Mouse (Mus musculus) cerebellum, adult 9-11 months (tissue): ENCODE data around the gene Bcl6b.
A peak's percentile ranks its signal among the peaks of the same experiment; 100 is the strongest.

ENCODE experiments used
- DNase-seq: peaks from one replicate; pipeline ENCODE4 v3.0.0; 2022

Gene Bcl6b

DNA sequence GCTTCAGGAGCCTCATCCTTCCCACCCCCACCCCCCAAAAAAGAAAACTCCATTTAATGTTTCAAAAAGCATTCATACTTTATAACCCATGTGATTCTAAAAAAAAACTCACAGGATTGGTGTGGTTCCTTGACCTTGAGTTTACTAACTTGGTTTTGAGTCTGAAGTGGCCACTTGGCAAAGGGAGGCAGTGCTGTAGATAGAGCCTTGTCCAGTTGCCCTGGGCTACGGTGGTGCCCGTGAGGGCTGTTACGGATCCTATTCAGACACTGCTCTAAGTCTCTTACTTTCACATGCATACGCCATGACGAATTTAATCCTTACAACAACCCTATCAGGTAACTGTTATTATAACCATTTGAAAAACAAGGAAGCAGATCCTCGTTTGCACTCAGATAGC is 17.6 kb downstream of the Bcl6b start:
- no peak for DNase-seq

DNA sequence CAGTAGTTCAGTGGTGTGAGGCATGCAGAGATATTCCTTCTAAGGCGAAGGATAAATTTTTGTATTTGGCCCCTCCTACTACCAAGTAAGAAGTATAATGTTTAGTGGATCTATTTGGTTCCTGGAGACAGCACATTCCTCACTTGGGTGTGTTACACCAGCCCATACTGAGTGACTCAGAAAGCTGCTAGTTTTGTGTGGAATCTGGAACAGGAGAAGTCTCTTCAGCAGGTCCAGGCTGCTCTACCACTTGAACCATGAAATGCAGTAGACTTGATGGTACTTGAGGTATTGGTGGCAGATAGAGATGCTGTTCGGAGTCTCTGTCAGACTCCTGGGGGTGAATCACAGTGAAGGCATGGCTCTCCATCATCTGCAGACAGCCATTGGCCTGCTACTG is 18.9 kb downstream of the Bcl6b start:
- no peak for DNase-seq

DNA sequence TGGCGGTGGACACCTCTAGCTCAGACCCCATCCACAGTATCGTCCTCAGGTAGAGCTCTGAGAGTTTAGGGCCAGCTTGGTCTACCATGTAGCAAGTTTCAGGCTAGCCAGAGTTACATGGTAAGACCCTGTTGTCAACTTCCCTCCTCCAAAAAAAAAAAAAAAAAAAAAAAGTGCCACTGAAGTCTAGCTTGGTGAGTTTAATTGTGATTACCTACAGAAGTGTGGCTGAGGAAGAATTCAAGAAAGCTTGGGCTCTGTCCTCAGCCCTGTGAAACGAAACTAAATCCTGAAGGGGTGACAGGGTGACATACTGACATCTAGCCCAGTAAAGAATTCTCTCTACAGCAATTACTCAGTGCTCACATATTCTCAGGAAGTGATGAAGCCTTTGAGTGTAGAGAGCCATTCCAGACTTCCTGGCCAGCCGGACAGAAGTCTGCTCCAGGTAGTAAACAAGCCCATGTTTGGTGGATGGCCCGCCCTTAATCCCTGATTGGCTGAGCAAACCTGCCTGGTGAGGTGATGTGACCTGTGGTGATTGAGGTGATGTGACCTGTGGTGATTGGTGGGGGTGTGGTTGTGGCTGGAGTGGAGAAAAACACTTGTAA is 20.7 kb downstream of the Bcl6b start:
- no peak for DNase-seq

DNA sequence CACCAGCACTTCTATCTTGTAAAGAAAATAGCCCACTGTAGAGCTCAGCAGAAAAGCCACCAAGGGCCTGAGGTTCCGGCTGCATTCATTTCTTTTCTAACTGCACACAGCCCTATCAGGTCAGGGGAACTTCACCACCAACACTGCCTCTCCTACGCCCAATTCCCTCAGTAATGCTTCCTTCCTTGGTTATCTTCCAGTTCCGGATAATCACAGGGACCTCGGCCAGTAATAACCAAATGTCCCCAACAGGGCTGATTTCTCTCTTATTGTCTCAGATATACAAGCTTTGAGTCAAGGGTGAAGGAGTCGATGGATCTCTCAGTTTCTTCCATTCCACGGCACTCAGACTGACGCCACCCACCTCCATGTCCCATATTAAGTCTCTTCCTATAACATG is 22.3 kb downstream of the Bcl6b start:
- no peak for DNase-seq

DNA sequence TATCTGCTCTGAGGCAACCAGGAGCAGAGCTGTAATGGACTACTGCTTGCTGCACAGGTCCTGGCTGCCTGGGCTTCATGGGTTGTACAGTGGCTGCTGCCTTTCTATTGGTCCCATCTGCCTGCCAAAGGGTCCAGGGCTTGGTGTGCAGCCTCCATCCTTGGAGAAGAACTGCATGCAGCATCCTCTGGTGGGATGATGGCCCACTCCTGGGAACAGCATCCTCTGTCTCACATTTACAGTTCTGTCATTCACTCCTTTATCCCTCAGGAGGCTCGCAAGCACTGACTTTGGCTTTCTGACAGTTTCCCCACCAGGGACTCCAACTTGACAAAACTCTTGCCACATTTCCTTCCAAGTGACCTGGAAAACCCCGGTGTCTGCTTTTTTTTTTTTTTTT is 22.8 kb downstream of the Bcl6b start:
- no peak for DNase-seq

DNA sequence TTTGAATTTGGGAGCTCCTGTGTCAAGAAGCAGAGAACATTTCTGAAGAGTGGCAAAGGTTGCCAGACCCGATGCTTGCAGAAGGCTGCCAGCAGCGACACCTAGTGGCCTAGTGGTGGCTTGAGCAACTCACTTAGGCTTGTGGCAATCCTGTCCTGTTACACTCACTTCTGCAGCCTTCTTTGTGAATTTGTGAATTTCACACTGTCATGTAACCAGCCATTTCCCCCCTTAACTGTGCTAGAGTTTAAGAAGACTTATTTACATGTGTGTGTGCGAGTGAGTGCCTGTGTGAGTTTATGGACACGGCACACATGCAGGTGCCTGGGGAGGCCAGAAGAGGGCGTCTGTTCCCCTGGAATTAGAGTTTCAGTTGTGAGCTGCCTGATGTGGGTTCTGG is 27.9 kb downstream of the Bcl6b start:
- peak; percentile 72 for DNase-seq

DNA sequence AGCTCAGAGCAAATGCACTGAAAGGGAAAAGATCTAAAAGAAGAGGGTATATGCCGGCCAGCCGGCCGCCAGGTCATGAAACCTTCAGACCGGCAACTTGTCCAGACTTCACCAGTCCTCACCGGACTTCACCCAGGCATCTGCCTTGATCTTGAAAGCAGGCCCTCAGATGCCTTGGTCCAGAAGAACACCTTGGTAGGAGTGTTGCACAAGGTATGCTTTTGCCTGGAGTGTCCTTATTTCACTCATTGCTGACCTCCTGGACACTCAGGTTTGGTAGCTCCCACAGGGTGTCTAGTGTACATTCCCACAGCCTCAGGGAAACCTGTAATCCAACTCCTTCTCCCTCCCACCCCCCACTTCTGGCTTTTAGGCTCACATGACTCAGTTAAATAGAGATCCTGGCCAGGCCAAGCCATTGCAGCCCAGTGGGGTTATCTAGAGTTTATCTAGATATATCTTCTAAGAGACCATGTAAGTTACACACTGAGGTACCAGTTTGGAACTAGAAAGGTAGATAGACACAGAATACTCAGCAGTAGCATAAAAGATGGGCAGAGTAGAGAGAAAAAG is 29.5 kb downstream of the Bcl6b start:
- DNase-seq: no peak

DNA sequence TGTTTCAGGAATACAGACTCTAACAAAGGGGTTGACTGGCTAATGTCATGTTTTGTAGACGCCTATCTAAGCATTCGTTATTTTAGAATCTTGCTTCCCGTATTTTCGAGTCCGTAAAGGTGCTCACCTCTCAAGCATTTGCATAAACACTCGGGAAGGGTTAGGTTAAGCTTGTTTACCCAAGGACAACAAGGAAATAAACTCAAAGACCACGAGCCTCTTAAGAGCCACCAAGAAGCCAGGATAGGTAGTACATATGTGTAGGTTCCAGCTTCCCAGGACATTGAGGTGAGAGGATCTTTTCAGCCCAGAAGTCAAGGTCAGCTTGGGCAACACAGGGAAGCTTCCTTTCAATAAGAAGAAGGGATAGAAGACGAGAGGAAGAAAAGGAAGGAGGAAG is 30.5 kb downstream of the Bcl6b start:
- DNase-seq: no peak

DNA sequence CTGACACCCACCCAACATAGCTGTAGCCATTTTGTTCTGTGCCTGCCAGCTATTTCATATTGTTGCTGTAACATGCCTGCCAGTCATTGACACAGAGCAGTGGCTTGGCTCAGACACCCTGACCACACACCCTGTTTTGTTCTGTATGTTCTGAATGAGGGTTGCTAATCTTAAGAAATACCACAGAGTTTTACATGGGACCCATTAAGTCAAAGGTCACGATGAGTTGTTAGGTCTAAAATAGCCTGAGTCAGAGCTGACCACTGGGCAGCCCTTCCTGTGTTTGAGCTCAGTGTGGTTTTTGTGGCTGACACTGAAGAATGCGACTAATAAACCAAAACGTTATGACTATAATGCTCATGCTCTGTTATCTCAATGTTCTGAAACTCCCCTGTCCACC is 31.3 kb downstream of the Bcl6b start:
- no peak for DNase-seq

DNA sequence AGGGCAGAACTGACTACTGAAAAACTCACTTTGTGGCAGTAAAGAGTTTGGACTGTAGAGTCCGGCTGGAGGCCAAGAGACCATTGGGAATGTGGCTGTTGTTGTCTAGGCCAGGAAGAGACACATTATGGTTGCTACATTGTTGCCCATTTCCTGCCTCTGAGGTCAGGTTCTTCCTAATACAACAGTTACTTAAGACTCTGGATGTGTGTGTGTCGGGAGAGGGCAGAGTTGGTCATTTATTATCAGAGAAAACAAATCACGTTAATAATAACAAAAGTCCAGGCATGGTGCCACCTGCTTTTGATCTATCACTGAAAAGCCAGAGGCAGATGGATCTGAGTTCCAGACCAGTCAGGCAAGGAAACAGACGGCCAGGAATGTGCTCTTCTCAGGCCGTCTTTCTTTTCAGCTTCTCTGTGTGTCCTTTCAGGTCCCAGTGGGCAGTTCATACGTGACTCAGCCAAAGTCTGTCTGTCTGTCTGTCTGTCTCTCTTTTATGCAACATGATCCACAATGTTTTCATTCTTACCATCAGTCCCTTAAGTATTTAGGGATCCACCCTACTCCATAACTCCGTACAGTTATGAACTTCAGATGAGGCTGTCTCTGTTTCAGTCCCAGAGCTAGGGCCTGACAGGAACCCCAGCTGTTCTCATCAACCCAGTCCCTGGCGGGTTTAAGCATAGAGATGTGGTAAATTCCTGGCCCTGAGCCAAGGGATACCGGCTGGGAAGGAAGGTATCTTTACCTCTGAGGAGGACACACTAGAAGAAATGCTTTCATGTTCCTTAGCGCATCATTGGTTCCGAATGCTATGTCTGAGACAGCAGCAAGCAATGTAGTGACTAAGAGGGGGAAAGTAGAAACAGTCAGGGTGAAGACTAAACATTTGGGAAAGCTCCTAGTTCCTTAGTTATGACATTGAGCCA is 36.0 kb downstream of the Bcl6b start:
- no peak for DNase-seq

DNA sequence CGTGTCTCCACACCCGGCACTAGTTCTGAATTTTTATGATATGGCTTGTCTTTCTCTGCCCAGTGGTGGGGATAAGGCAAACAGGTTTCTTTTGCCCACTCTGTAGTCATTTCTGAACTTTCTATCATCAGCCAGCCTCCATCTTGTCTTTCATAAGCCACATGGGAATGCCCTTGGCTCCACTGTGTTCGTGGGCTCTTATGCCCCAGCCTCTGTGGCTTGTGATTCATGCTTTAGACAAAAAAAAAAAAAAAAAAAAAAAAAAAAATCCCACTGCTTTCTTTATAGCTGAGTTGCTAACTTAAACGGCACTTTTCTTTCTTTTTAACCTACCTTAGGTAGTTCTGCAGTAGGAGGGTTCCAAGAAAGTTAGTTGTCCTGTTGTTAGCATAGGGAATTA is 37.4 kb downstream of the Bcl6b start:
- no peak for DNase-seq

DNA sequence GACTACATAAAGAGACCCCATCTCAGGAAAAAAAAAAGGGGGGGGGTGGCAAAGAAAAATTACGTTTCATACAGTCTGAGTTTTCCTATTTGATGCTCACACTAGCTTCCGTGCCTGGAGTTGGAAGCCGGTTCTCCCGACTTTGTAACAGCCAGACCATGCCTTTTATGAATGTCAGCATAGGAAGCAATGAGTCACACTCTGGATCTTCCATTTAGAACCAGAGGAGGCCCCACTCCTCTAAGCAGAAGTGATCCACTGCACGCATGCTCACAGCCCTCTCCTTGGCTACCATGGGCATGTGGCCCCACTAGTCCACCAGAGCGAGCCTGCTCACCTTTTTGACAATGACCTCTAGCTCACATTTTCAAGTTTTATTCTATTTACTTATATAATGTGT is 38.4 kb downstream of the Bcl6b start:
- no peak for DNase-seq

DNA sequence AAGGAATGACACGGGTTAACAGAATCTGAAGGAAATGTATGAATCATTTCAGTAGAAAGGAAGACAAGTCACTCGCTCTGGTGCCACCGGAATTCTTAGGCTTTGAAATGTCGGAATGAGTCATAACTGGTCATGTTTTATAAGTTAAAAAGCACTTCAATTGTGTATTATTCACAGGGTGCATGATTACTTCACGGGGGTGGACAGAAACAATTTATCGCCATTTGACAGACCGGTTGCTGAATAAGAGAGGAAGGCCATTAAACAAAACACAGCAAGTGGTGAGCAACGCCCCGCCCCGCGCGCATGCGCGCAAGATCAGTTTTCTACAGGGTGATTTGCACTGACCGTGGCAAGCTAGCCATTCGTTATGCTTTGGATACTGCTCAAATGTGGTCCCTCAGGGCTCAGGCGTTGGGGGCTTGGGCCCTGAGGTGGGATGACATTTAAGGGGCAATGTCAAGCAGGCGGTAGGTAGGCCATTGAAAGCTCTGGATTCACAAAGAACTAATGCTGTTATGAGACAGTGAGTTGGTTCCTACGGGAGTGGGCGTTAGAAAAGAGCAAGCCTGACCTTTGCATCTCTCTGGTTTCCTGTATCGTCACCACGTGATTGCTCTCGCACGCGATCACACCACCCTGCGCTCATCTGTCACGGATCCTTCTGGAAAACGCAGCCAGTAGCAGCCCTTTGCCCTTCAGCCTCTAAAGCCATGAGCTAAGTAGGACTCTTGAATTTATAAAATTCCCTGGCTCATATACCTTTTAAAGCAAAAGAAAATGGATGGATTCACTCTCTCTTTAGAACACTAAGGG is 40.1 kb downstream of the Bcl6b start:
- no peak for DNase-seq

DNA sequence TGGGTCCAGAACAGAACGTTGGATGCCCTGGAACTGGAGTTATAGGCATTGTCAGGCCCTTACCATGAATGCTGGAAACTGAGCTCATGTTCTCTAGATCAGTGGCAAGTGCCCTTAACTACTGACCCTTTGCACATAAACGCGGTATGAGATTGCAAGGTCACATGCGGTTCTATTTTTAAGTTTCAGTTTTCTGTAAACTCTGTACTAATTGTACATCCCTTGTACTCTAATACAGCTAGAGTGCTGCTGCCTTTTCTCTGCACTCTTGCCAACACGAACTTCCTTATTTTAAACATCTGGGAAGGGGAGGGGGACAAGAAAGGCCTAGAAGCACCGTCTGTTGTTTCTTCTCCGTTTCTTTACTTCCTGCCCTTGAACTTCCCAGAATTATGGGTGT is 44.5 kb downstream of the Bcl6b start:
- no peak for DNase-seq

DNA sequence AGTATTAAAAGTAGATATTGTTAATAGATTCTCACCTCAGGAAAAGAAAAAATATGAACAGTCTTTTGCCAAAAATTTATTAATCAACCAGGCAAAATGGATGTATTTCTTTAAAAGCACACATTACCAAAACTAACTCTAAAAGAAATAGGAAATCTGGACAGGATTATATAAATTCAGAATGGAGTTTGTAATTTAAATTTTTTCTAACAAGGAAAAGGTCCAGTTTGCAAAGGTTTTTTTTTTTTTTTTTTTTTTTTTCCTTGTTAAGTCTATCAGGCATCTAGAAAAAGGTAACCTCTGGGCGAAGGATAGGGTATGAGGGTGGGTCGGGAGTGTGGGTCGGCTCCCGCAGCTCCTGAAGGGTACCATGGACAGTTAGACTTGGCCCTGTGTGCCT is 49.1 kb downstream of the Bcl6b start:
- no peak for DNase-seq

DNA sequence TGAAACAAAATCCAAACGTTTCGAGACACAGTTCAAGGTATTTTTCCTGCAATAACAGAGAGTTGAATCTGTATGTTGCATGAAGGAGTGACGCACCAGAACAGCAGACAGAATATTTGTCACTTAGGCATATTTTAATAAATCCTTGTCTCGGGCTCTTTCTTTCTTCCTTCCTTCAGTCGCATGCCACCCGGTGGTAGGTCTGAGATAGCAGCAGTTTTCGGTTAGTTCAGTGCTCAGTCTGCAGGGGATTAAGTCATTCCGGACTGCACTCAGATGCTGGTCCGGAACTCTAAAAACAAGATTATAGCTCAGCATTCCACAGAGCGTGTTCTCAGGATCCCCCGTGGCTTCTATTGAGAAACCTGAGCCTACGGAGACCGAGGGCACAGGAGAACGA is 50.2 kb downstream of the Bcl6b start:
- DNase-seq: no peak

DNA sequence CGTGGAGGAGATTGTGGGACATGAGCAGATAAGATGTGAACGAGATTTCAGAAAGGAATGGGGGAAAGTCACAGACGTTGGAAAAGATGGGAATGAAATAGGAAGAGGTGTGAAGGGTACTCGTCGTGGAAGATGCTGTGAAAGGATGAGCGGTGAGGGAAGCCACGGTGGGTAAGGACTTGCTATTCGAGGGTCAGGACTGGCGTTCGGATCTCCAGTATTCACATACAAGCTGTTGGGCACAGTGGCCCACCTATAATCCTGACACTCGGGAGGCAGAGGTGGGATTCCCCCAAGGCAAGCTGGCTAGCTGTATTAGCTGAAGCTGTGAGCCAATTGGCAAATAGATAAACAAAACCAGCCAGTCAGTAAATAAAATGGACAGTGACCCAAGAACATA is 50.8 kb downstream of the Bcl6b start:
- no peak for DNase-seq

DNA sequence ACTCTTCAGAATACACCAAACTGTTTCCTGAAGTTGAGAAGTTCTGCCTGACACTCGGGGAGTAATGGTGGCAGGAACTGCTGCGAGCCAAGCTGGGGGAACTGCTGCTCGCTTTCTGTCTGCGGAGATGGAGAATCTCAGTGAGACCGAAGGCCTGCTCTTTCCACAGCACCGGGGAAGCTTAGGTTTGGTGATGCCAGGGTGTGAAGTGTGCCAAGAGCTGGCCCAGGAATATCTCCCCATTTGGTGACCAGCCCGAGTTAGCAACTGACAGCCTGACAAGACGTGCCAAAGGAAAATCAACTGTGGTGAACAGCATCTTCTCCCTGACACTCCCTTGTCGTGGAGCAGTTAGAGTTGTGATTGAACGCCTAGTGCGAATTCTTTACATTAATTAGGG is 51.3 kb downstream of the Bcl6b start:
- peak; percentile 38 for DNase-seq

DNA sequence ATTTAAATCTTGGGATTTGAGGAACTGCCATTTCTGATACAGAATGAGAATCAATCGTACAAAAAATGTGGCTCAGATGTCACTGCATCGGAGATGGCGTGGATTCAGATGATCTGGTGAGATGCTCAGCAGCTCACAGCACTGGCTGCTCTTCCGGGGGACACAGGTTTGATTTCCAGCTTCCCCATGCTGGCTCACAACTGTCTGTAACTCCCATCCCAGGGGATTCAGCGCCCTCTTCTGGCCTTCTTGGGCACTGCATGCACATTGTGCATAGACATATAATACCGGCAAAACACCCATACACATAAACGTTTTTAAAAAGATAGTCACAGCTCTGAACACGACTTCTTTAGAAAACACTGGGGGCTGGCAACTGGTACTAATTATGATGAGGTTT is 52.0 kb downstream of the Bcl6b start:
- no peak for DNase-seq

DNA sequence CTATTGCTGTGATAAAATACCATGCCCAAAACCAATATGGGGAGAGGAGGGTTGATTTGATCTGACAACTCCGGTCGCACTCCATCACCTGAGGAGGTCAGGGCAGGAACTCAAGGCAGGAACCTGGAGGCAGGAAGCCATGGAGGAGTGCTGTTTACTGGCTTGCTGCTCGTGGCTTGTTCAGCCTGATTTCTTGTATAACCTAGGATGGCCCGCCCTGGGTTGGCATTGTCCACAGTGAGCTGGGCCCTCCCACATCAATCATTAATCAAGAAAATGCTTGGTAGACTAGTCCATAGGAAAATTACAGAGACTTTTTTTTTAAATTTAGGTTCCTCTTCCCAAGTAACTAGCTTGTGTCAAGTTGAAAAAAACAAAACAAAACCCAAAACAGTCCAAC is 55.1 kb downstream of the Bcl6b start:
- DNase-seq: no peak
